Mouse (Mus musculus) C2C12 (cell line): Measurements from ENCODE around the gene Tcerg1l.

Source experiments
- CTCF ChIP-seq: IDR thresholded peaks from one replicate; pipeline ENCODE4 v1.5.1; 2011; ENCODE audit not compliant: control insufficient read depth, insufficient read depth, insufficient read length
- MAX ChIP-seq: IDR thresholded peaks from one replicate; pipeline ENCODE4 v1.6.1; 2011; ENCODE audit warnings: mild to moderate bottlenecking, control low read depth
- MYOD1 ChIP-seq: IDR thresholded peaks from one replicate; pipeline ENCODE4 v1.6.1; 2011; ENCODE audit warnings: low read depth; ENCODE audit not compliant: control insufficient read depth, insufficient read length

DNA sequence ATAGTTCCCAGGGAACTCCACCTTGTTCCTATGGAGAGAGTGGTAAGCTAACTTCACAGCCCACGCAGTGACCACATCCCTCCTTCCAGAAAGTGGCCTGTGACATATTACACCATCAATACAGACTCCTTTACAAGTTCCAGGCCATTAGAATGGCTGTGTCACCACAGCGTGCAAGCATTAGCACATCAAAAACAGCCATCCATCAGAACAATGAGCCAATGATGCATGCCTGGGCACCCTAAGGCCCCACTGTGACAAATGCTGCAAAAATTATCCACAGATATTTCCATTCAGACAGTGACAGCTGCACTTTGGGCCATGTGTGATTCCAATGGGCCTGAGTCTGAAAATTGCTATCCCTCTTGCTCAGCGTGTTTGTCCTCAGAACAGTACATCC is 70.8 kb downstream of the Tcerg1l start:
- TF ChIP-seq CTCF (no peak), MYOD1 (no peak), MAX (no peak)
